Mouse (Mus musculus): ENCODE data around the gene Itga3. TPM values are rescaled to one million over a fixed set of nuclear protein-coding genes. Genes with fewer than 3 reads are reported as not detected.

Gene Itga3
- polyA plus RNA-seq, 1 experiment = 17.1 TPM

- no peak overlapping the region for H3K4me3 ChIP-seq (ENCODE audit: control insufficient read depth, insufficient read depth, low read length)
- peaks cover 15% of the 10 kb centered on the region; the same call in 1 of the 2 replicates for H3K27me3 ChIP-seq (ENCODE audit: control insufficient read depth, insufficient read depth, low read length)
- WGBS = 89% methylated on average over 4 of the region's 4 CpGs
- no peak for DNase-seq
- no peak for TF ChIP-seq POLR2A (IDR thresholded peaks at IDR 0.05; ENCODE audit: control insufficient read depth, extremely low read depth, insufficient read depth, low read length, poor library complexity)
- no peak for TF ChIP-seq CTCF (IDR thresholded peaks at IDR 0.05; ENCODE audit: borderline replicate concordance, control insufficient read depth, extremely low read depth, insufficient read depth, low read length, poor library complexity)
- no peak overlapping the region for H3K27ac ChIP-seq (ENCODE audit: control insufficient read depth, insufficient read depth, low read length)
- peaks cover 12% of the 10 kb centered on the region for H3K4me1 ChIP-seq (replicated peaks; ENCODE audit: control insufficient read depth, insufficient read depth, low read length)
- no peaks in the 10 kb centered on the region for H3K36me3 ChIP-seq (ENCODE audit: control insufficient read depth, insufficient read depth, low read length)
Observed at GRCm38 (mm10) chr11:95073835-95074234, 2.8 kb downstream of the Itga3 start.

GRCm38 (mm10) chr11:95072804-95073203, 3.8 kb downstream of the Itga3 start:
- Histone ChIP-seq H3K4me3 (ENCODE audit: control insufficient read depth, insufficient read depth, low read length) (no peak overlapping the region), H3K4me1 (replicated peaks; ENCODE audit: control insufficient read depth, insufficient read depth, low read length) (peaks cover 12% of the 10 kb centered on the region), H3K27me3 (ENCODE audit: control insufficient read depth, insufficient read depth, low read length) (peaks cover 12% of the 10 kb centered on the region; the same call in 1 of the 2 replicates), H3K36me3 (ENCODE audit: control insufficient read depth, insufficient read depth, low read length) (no peaks in the 10 kb centered on the region), H3K27ac (ENCODE audit: control insufficient read depth, insufficient read depth, low read length) (no peak overlapping the region)
- no peak for TF ChIP-seq POLR2A (IDR thresholded peaks at IDR 0.05; ENCODE audit: control insufficient read depth, extremely low read depth, insufficient read depth, low read length, poor library complexity)
- no peak for TF ChIP-seq CTCF (IDR thresholded peaks at IDR 0.05; ENCODE audit: borderline replicate concordance, control insufficient read depth, extremely low read depth, insufficient read depth, low read length, poor library complexity)
- DNase-seq = no peak
- 80% methylated on average over 5 of the region's 5 CpGs for WGBS

GRCm38 (mm10) chr11:95072136-95072535, 4.5 kb downstream of the Itga3 start:
- no peaks in the 10 kb centered on the region for H3K36me3 ChIP-seq (ENCODE audit: control insufficient read depth, insufficient read depth, low read length)
- peaks cover 12% of the 10 kb centered on the region for H3K4me1 ChIP-seq (replicated peaks; ENCODE audit: control insufficient read depth, insufficient read depth, low read length)
- H3K4me3 ChIP-seq (ENCODE audit: control insufficient read depth, insufficient read depth, low read length) = no peak overlapping the region
- no peak for DNase-seq
- TF ChIP-seq CTCF (IDR thresholded peaks at IDR 0.05; ENCODE audit: borderline replicate concordance, control insufficient read depth, extremely low read depth, insufficient read depth, low read length, poor library complexity) (no peak), POLR2A (IDR thresholded peaks at IDR 0.05; ENCODE audit: control insufficient read depth, extremely low read depth, insufficient read depth, low read length, poor library complexity) (no peak)
- no peak overlapping the region for H3K27ac ChIP-seq (ENCODE audit: control insufficient read depth, insufficient read depth, low read length)
- H3K27me3 ChIP-seq (ENCODE audit: control insufficient read depth, insufficient read depth, low read length) = peaks cover 10% of the 10 kb centered on the region; the same call in 1 of the 2 replicates
- WGBS = 87% methylated on average over 8 of the region's 8 CpGs

- WGBS = 87% methylated on average over 7 of the region's 7 CpGs
- Histone ChIP-seq H3K27me3 (ENCODE audit: control insufficient read depth, insufficient read depth, low read length) (peaks cover 5% of the 10 kb centered on the region; the same call in 1 of the 2 replicates), H3K4me1 (replicated peaks; ENCODE audit: control insufficient read depth, insufficient read depth, low read length) (0 out of 2 replicates have a peak, but pooled peaks cover 7% of the 10 kb centered on the region), H3K36me3 (ENCODE audit: control insufficient read depth, insufficient read depth, low read length) (no peaks in the 10 kb centered on the region), H3K4me3 (ENCODE audit: control insufficient read depth, insufficient read depth, low read length) (no peak overlapping the region), H3K27ac (ENCODE audit: control insufficient read depth, insufficient read depth, low read length) (no peak overlapping the region)
- no peak for TF ChIP-seq POLR2A (IDR thresholded peaks at IDR 0.05; ENCODE audit: control insufficient read depth, extremely low read depth, insufficient read depth, low read length, poor library complexity)
- TF ChIP-seq CTCF (IDR thresholded peaks at IDR 0.05; ENCODE audit: borderline replicate concordance, control insufficient read depth, extremely low read depth, insufficient read depth, low read length, poor library complexity) = no peak
- DNase-seq = no peak
Observed at GRCm38 (mm10) chr11:95071266-95071665, 5.3 kb downstream of the Itga3 start.

DNA sequence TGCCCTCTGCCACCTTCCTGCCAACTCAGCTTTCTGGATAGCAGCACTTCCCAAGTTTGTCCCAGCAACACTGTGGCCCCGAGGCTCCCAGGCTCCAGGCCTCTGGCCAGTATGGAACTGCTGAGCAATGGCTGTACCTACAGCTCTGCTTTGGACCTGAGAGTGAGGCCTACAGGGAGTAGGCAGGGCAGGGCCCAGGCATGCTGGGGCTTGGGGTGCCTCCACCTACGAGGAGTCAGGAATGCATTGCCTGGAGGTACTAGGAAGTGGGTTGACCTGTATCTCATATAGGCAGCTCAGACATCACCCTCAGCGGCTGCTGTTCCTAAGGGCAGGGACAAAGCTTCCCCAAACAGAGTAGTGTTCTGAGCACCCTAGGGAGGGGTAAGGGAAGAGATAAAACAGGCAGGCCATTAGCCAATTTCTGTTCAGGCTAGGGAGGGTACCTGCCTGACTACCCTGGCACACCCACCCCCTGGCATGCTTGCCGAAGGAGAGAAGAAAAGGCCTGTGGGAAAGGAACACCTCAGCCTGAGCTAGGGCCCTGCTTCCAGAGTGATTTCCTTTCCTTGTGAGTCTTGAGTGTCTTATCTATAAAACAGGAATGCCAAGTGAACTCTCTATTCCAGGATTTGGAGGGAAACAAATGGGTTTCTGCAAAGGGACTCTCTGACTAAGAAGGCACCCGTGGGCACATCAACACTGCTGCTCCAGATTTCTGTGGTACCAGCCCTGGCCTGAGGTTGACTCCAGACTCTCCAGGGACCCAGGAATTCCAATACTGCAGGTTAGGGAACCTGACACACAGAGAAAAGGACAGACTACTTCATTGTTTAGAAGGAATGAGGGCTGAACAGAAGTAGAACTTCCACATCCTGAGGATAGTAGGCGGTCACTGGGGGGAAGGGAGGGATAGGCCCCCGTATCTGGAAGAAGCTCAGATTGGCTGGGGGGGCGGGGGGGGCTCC, 6.2 kb downstream of the Itga3 start:
- DNase-seq = no peak
- H3K4me3 ChIP-seq (ENCODE audit: control insufficient read depth, insufficient read depth, low read length) = no peak overlapping the region
- H3K36me3 ChIP-seq (ENCODE audit: control insufficient read depth, insufficient read depth, low read length) = no peaks in the 10 kb centered on the region
- 87% methylated on average over 8 of the region's 8 CpGs for WGBS
- H3K27ac ChIP-seq (ENCODE audit: control insufficient read depth, insufficient read depth, low read length) = no peak overlapping the region
- peaks cover 5% of the 10 kb centered on the region; the same call in 1 of the 2 replicates for H3K27me3 ChIP-seq (ENCODE audit: control insufficient read depth, insufficient read depth, low read length)
- TF ChIP-seq CTCF (IDR thresholded peaks at IDR 0.05; ENCODE audit: borderline replicate concordance, control insufficient read depth, extremely low read depth, insufficient read depth, low read length, poor library complexity) (no peak), POLR2A (IDR thresholded peaks at IDR 0.05; ENCODE audit: control insufficient read depth, extremely low read depth, insufficient read depth, low read length, poor library complexity) (no peak)
- H3K4me1 ChIP-seq (replicated peaks; ENCODE audit: control insufficient read depth, insufficient read depth, low read length) = 0 out of 2 replicates have a peak, but pooled peaks cover 2% of the 10 kb centered on the region

- Histone ChIP-seq H3K27me3 (ENCODE audit: control insufficient read depth, insufficient read depth, low read length) (no peaks in the 10 kb centered on the region), H3K4me1 (replicated peaks; ENCODE audit: control insufficient read depth, insufficient read depth, low read length) (no peaks in the 10 kb centered on the region), H3K4me3 (ENCODE audit: control insufficient read depth, insufficient read depth, low read length) (no peak overlapping the region), H3K27ac (ENCODE audit: control insufficient read depth, insufficient read depth, low read length) (no peak overlapping the region), H3K36me3 (ENCODE audit: control insufficient read depth, insufficient read depth, low read length) (no peaks in the 10 kb centered on the region)
- TF ChIP-seq POLR2A (IDR thresholded peaks at IDR 0.05; ENCODE audit: control insufficient read depth, extremely low read depth, insufficient read depth, low read length, poor library complexity) = no peak
- 95% methylated on average over 10 of the region's 10 CpGs for WGBS
- DNase-seq = no peak
Observed at GRCm38 (mm10) chr11:95069226-95069957, 7.2 kb downstream of the Itga3 start.

Data from thymus, adult 2 months (tissue).